Mouse (Mus musculus): ENCODE results near the gene Smg1.
A peak's percentile ranks its signal among the peaks of the same experiment; 100 is the strongest.

The Smg1 gene

GRCm38 (mm10) chr7:118243453-118244385, at the start of gene Smg1:
Smg1 (minus strand) TSS chr7:118243670.
- DNase-seq (ENCODE audit: low spot score) = peak; percentile 94

- DNase-seq (ENCODE audit: low spot score) = no peak
Observed at GRCm38 (mm10) chr7:118283186-118283585, 39.7 kb upstream of the Smg1 start.

GRCm38 (mm10) chr7:118282543-118282942, 39.1 kb upstream of the Smg1 start:
- no peak for DNase-seq (ENCODE audit: low spot score)

GRCm38 (mm10) chr7:118279521-118279920, 36.1 kb upstream of the Smg1 start:
- no peak for DNase-seq (ENCODE audit: low spot score)

GRCm38 (mm10) chr7:118277335-118277910, 34.0 kb upstream of the Smg1 start:
- no peak for DNase-seq (ENCODE audit: low spot score)

- DNase-seq (ENCODE audit: low spot score) = no peak
Observed at GRCm38 (mm10) chr7:118276684-118277334, 33.3 kb upstream of the Smg1 start.

- no peak for DNase-seq (ENCODE audit: low spot score)
Observed at GRCm38 (mm10) chr7:118275265-118275664, 31.8 kb upstream of the Smg1 start.

GRCm38 (mm10) chr7:118274851-118275250, 31.4 kb upstream of the Smg1 start:
- DNase-seq (ENCODE audit: low spot score) = no peak

- DNase-seq (ENCODE audit: low spot score) = no peak
Observed at GRCm38 (mm10) chr7:118274169-118274568, 30.7 kb upstream of the Smg1 start.

GRCm38 (mm10) chr7:118266099-118266498, 22.6 kb upstream of the Smg1 start:
- no peak for DNase-seq (ENCODE audit: low spot score)

- no peak for DNase-seq (ENCODE audit: low spot score)
Observed at GRCm38 (mm10) chr7:118263606-118264005, 20.1 kb upstream of the Smg1 start.

GRCm38 (mm10) chr7:118262409-118262808, 18.9 kb upstream of the Smg1 start:
- no peak for DNase-seq (ENCODE audit: low spot score)

- DNase-seq (ENCODE audit: low spot score) = no peak
Observed at GRCm38 (mm10) chr7:118259676-118260305, 16.3 kb upstream of the Smg1 start.

GRCm38 (mm10) chr7:118258451-118258850, 15.0 kb upstream of the Smg1 start:
- DNase-seq (ENCODE audit: low spot score) = no peak

GRCm38 (mm10) chr7:118256740-118257139, 13.3 kb upstream of the Smg1 start:
- no peak for DNase-seq (ENCODE audit: low spot score)

- DNase-seq (ENCODE audit: low spot score) = peak; percentile 21
Observed at GRCm38 (mm10) chr7:118254460-118254859, 11.0 kb upstream of the Smg1 start.

- no peak for DNase-seq (ENCODE audit: low spot score)
Observed at GRCm38 (mm10) chr7:118254015-118254414, 10.5 kb upstream of the Smg1 start.

GRCm38 (mm10) chr7:118252979-118253378, 9.5 kb upstream of the Smg1 start:
- DNase-seq (ENCODE audit: low spot score) = no peak

GRCm38 (mm10) chr7:118252349-118252748, 8.9 kb upstream of the Smg1 start:
- DNase-seq (ENCODE audit: low spot score) = no peak

- DNase-seq (ENCODE audit: low spot score) = no peak
Observed at GRCm38 (mm10) chr7:118251392-118252170, 8.1 kb upstream of the Smg1 start.

- no peak for DNase-seq (ENCODE audit: low spot score)
Observed at GRCm38 (mm10) chr7:118250482-118251160, 7.2 kb upstream of the Smg1 start.
